Mouse (Mus musculus): ENCODE results near the gene Panx2. TPM values are rescaled to one million over a fixed set of nuclear protein-coding genes. Genes with fewer than 3 reads are reported as not detected.

Gene Panx2
- total RNA-seq, 2 experiments from 2014 or later = not detected

- ATAC-seq (replicated peaks; ENCODE audit: poor library complexity) = peak; percentile 96
These were observed 63.3 kb downstream of the Panx2 start, which contains the start of gene Tubgcp6 for GRCm38 (mm10) chr15:89122649-89123366. Gene Tubgcp6, minus strand, starts transcription at chr15:89123112.

Other genes with a start within 250 kb of the Panx2 start
- 10.9 and 18.2 TPM in 2 replicates for gene Alg12, start 240.4 kb upstream of the Panx2 start, total RNA-seq (2015)
- 7.9 and 10.3 TPM in 2 replicates for gene Alg12, start 240.4 kb upstream of the Panx2 start, total RNA-seq (2017)
- gene Creld2, start 240.1 kb upstream of the Panx2 start, total RNA-seq (2015) = 65.2 and 68.1 TPM in 2 replicates
- gene Creld2, start 240.1 kb upstream of the Panx2 start, total RNA-seq (2017) = 117 and 124 TPM in 2 replicates
- 11.0 and 18.0 TPM in 2 replicates for gene Pim3, start 197.5 kb upstream of the Panx2 start, total RNA-seq (2015)
- gene Pim3, start 197.5 kb upstream of the Panx2 start, total RNA-seq (2017) = 11.1 and 14.3 TPM in 2 replicates
- not detected in 2 replicates for gene Ttll8, start 105.3 kb upstream of the Panx2 start, total RNA-seq (2015)
- not detected in 2 replicates for gene Ttll8, start 105.3 kb upstream of the Panx2 start, total RNA-seq (2017)
- not detected in 2 replicates for gene Mlc1, start 80.7 kb upstream of the Panx2 start, total RNA-seq (2015)
- gene Mlc1, start 80.7 kb upstream of the Panx2 start, total RNA-seq (2017) = not detected in 2 replicates
- gene Mov10l1, start 76.8 kb upstream of the Panx2 start, total RNA-seq (2015) = not detected in 2 replicates
- gene Mov10l1, start 76.8 kb upstream of the Panx2 start, total RNA-seq (2017) = not detected in 2 replicates
- 27.4 and 29.7 TPM in 2 replicates for gene Trabd, start 15.4 kb downstream of the Panx2 start, total RNA-seq (2015)
- 38.0 and 38.6 TPM in 2 replicates for gene Trabd, start 15.4 kb downstream of the Panx2 start, total RNA-seq (2017)
- gene Selenoo, start 29.4 kb downstream of the Panx2 start, total RNA-seq (2015) = 10.1 and 13.4 TPM in 2 replicates
- 12.2 and 14.4 TPM in 2 replicates for gene Selenoo, start 29.4 kb downstream of the Panx2 start, total RNA-seq (2017)
- gene Tubgcp6, start 63.4 kb downstream of the Panx2 start, total RNA-seq (2015) = 22.2 and 24.7 TPM in 2 replicates
- 16.6 and 35.5 TPM in 2 replicates for gene Tubgcp6, start 63.4 kb downstream of the Panx2 start, total RNA-seq (2017)
- 4.0 and 5.6 TPM in 2 replicates for gene Hdac10, start 69.0 kb downstream of the Panx2 start, total RNA-seq (2015)
- gene Hdac10, start 69.0 kb downstream of the Panx2 start, total RNA-seq (2017) = 9.8 and 12.0 TPM in 2 replicates
- 0.49 TPM in 1 of 2 replicates, not detected in the other for gene Mapk12, start 81.0 kb downstream of the Panx2 start, total RNA-seq (2015)
- 0.04 and 0.47 TPM in 2 replicates for gene Mapk12, start 81.0 kb downstream of the Panx2 start, total RNA-seq (2017)
- not detected in 2 replicates for gene Mapk11, start 89.9 kb downstream of the Panx2 start, total RNA-seq (2015)
- gene Mapk11, start 89.9 kb downstream of the Panx2 start, total RNA-seq (2017) = 0.10 TPM in 1 of 2 replicates, not detected in the other
- gene Plxnb2, start 121.1 kb downstream of the Panx2 start, total RNA-seq (2015) = 12.1 and 12.6 TPM in 2 replicates
- gene Plxnb2, start 121.1 kb downstream of the Panx2 start, total RNA-seq (2017) = 9.3 and 14.5 TPM in 2 replicates
- 1.6 and 2.4 TPM in 2 replicates for gene Dennd6b, start 136.8 kb downstream of the Panx2 start, total RNA-seq (2015)
- gene Dennd6b, start 136.8 kb downstream of the Panx2 start, total RNA-seq (2017) = 1.3 and 2.5 TPM in 2 replicates
- gene Ppp6r2, start 151.8 kb downstream of the Panx2 start, total RNA-seq (2015) = 8.5 and 11.8 TPM in 2 replicates
- 9.8 and 11.2 TPM in 2 replicates for gene Ppp6r2, start 151.8 kb downstream of the Panx2 start, total RNA-seq (2017)

All from megakaryocyte progenitor cell, adult 5-6 weeks (primary cell).